Mouse (Mus musculus) intestine, embryonic 15.5 days (tissue): Measurements from ENCODE around the gene Olfr748. TPM values are rescaled to one million over a fixed set of nuclear protein-coding genes. Genes with fewer than 3 reads are reported as not detected.
"Not testable (repeated sequence)": the region's sequence is repeated elsewhere in the genome, so short reads cannot be mapped to it uniquely, and the experiment has no call there.

Experiments
- ATAC-seq: fragments of 200-750 bp; cut with Nextera tagmentation; 2 replicates; pipeline ENCODE4 v1.8.0; 2017; ENCODE audit warnings: moderate TSS enrichment, moderate library complexity
- H3K27ac ChIP-seq: fragments of 300-500 bp; sonication (generic); 2 replicates; pipeline ENCODE4 v1.5.1; 2015; ENCODE audit warnings: mild to moderate bottlenecking, inconsistent platforms
- H3K27me3 ChIP-seq: fragments of 300-500 bp; sonication (generic); replicated peaks from 2 replicates; pipeline ENCODE4 v1.6.1; 2015; ENCODE audit warnings: inconsistent platforms
- H3K36me3 ChIP-seq: fragments of 300-500 bp; sonication (generic); 2 replicates; pipeline ENCODE4 v1.6.1; 2015; ENCODE audit warnings: inconsistent platforms
- H3K4me1 ChIP-seq: fragments of 300-500 bp; sonication (generic); replicated peaks from 2 replicates; pipeline ENCODE4 v1.6.1; 2015; ENCODE audit warnings: inconsistent platforms
- H3K4me2 ChIP-seq: fragments of 300-500 bp; sonication (generic); replicated peaks from 2 replicates; pipeline ENCODE4 v1.6.1; 2015; ENCODE audit warnings: mild to moderate bottlenecking, inconsistent platforms
- H3K4me3 ChIP-seq: fragments of 300-500 bp; sonication (generic); replicated peaks from 2 replicates; pipeline ENCODE4 v1.5.1; 2015; ENCODE audit warnings: inconsistent platforms
- H3K9ac ChIP-seq: fragments of 300-500 bp; sonication (generic); 2 replicates; pipeline ENCODE4 v1.6.1; 2015; ENCODE audit warnings: inconsistent platforms
- H3K9me3 ChIP-seq: fragments of 300-500 bp; sonication (generic); 2 replicates; pipeline ENCODE4 v1.6.1; 2016; ENCODE audit warnings: inconsistent platforms
- WGBS: fragments of 180-500 bp; shearing (Covaris S2); methylation state at CpG from one replicate; pipeline ENCODE4 v1.1.7; 2015; 5-methylcytosine and 5-hydroxymethylcytosine counted together
- polyA plus RNA-seq: library from polyadenylated mRNA; unstranded; fragments of >200 nt; fragmentation: Nextera tagmentation; extraction: Ambion mirVana; gene quantifications from 2 replicates; pipeline ENCODE4 v1.2.1, GENCODE M21; 2015

Gene Olfr748
- not detected in 2 replicates for polyA plus RNA-seq

GRCm38 (mm10) chr14:50707073-50707472, at the start of gene Olfr748:
TSS of gene Olfr748 (plus strand) at chr14:50707373.
- no peak within 1 kb of the TSS for H3K4me2 ChIP-seq
- ATAC-seq, result no peak
- 60% methylated on average over 1 of the region's 1 CpGs for WGBS
- H3K9me3 ChIP-seq, result no peaks in the 10 kb centered on the region
- no peak within 1 kb of the TSS for H3K27ac ChIP-seq
- no peak within 1 kb of the TSS for H3K9ac ChIP-seq
- H3K4me1 ChIP-seq, result no peaks in the 10 kb centered on the region
- H3K36me3 ChIP-seq, result no peaks in the 10 kb centered on the region
- no peaks in the 10 kb centered on the region for H3K27me3 ChIP-seq
- H3K4me3 ChIP-seq, result no peak within 1 kb of the TSS

GRCm38 (mm10) chr14:50693106-50693505, 14.1 kb upstream of the Olfr748 start, which contains the start of gene Olfr747:
TSS of gene Olfr747 (minus strand) at chr14:50693206.
- Histone ChIP-seq H3K4me3 (no peak within 1 kb of the TSS), H3K4me2 (no peak within 1 kb of the TSS), H3K9ac (no peak within 1 kb of the TSS), H3K4me1 (no peaks in the 10 kb centered on the region), H3K27me3 (no peaks in the 10 kb centered on the region), H3K27ac (no peak within 1 kb of the TSS), H3K36me3 (no peaks in the 10 kb centered on the region), H3K9me3 (no peaks in the 10 kb centered on the region)
- 94% methylated on average over 3 of the region's 3 CpGs for WGBS
- no peak for ATAC-seq

GRCm38 (mm10) chr14:50719875-50720274, 12.7 kb downstream of the Olfr748 start:
- H3K4me3 ChIP-seq, H3K4me1 ChIP-seq, ATAC-seq, H3K36me3 ChIP-seq, H3K27me3 ChIP-seq, H3K9me3 ChIP-seq, H3K4me2 ChIP-seq, H3K27ac ChIP-seq, H3K9ac ChIP-seq: not testable (repeated sequence)
- 89% methylated on average over 15 of the region's 15 CpGs for WGBS

GRCm38 (mm10) chr14:50722371-50722770, 15.2 kb downstream of the Olfr748 start:
- not testable (repeated sequence) for H3K4me3 ChIP-seq, H3K4me2 ChIP-seq, H3K9ac ChIP-seq, H3K27ac ChIP-seq, H3K27me3 ChIP-seq, H3K36me3 ChIP-seq, H3K9me3 ChIP-seq, H3K4me1 ChIP-seq, ATAC-seq
- 85% methylated on average over 3 of the region's 4 CpGs for WGBS

- H3K27ac ChIP-seq, result no peak overlapping the region
- H3K4me3 ChIP-seq, result no peak overlapping the region
- no peak for ATAC-seq
- no peaks in the 10 kb centered on the region for H3K4me1 ChIP-seq
- no peaks in the 10 kb centered on the region for H3K36me3 ChIP-seq
- no peak overlapping the region for H3K4me2 ChIP-seq
- H3K27me3 ChIP-seq, result no peaks in the 10 kb centered on the region
- no peaks in the 10 kb centered on the region for H3K9me3 ChIP-seq
- no peak overlapping the region for H3K9ac ChIP-seq
- 69% methylated on average over 2 of the region's 2 CpGs for WGBS
Observed at GRCm38 (mm10) chr14:50740334-50740733, 33.2 kb downstream of the Olfr748 start.

- Histone ChIP-seq H3K4me3 (no peak overlapping the region), H3K9ac (no peak overlapping the region), H3K4me1 (no peaks in the 10 kb centered on the region), H3K27ac (no peak overlapping the region), H3K27me3 (no peaks in the 10 kb centered on the region), H3K9me3 (no peaks in the 10 kb centered on the region), H3K36me3 (no peaks in the 10 kb centered on the region), H3K4me2 (no peak overlapping the region)
- WGBS, result 61% methylated on average over 2 of the region's 2 CpGs
- ATAC-seq, result peak; percentile 69
Observed at GRCm38 (mm10) chr14:50741584-50741983, 34.4 kb downstream of the Olfr748 start.

- Histone ChIP-seq H3K27ac (no peak within 1 kb of the TSS), H3K36me3 (no peaks in the 10 kb centered on the region), H3K4me2 (no peak within 1 kb of the TSS), H3K4me3 (no peak within 1 kb of the TSS), H3K9ac (no peak within 1 kb of the TSS), H3K27me3 (no peaks in the 10 kb centered on the region), H3K9me3 (no peaks in the 10 kb centered on the region), H3K4me1 (no peaks in the 10 kb centered on the region)
- ATAC-seq, result no peak
Observed at GRCm38 (mm10) chr14:50744994-50745393, 37.8 kb downstream of the Olfr748 start, which contains the start of gene Olfr749. TSS of gene Olfr749 (minus strand) at chr14:50745094.

GRCm38 (mm10) chr14:50758416-50759085, 51.4 kb downstream of the Olfr748 start:
- H3K4me1 ChIP-seq, result no peaks in the 10 kb centered on the region
- no peak overlapping the region for H3K27ac ChIP-seq
- H3K9me3 ChIP-seq, result no peaks in the 10 kb centered on the region
- H3K9ac ChIP-seq, result no peak overlapping the region
- peaks cover 3% of the 10 kb centered on the region; the same call in 1 of the 2 replicates for H3K36me3 ChIP-seq
- ATAC-seq, result no peak
- no peak overlapping the region for H3K4me3 ChIP-seq
- H3K27me3 ChIP-seq, result no peaks in the 10 kb centered on the region
- 79% methylated on average over 5 of the region's 5 CpGs for WGBS
- no peak overlapping the region for H3K4me2 ChIP-seq

Other genes starting within 250 kb of the Olfr748 start
- not detected in 2 replicates for gene Olfr741, start 234.6 kb upstream of the Olfr748 start, polyA plus RNA-seq
- gene Olfr742, start 203.8 kb upstream of the Olfr748 start, polyA plus RNA-seq, result not detected in 2 replicates
- gene Olfr743, start 185.5 kb upstream of the Olfr748 start, polyA plus RNA-seq, result not detected in 2 replicates
- not detected in 2 replicates for gene Olfr744, start 92.5 kb upstream of the Olfr748 start, polyA plus RNA-seq
- not detected in 2 replicates for gene Olfr745, start 68.0 kb upstream of the Olfr748 start, polyA plus RNA-seq
- not detected in 2 replicates for gene Olfr746, start 60.3 kb upstream of the Olfr748 start, polyA plus RNA-seq
- gene Olfr747, start 14.2 kb upstream of the Olfr748 start, polyA plus RNA-seq, result not detected in 2 replicates
- gene Olfr749, start 37.7 kb downstream of the Olfr748 start, polyA plus RNA-seq, result not detected in 2 replicates
- 60.5 and 61.8 TPM in 2 replicates for gene Ttc5, start 78.1 kb downstream of the Olfr748 start, polyA plus RNA-seq
- gene Ccnb1ip1, start 100.4 kb downstream of the Olfr748 start, polyA plus RNA-seq, result not detected in 2 replicates
- 57.1 and 59.2 TPM in 2 replicates for gene Parp2, start 100.5 kb downstream of the Olfr748 start, polyA plus RNA-seq
- gene Tep1, start 163.2 kb downstream of the Olfr748 start, polyA plus RNA-seq, result 10.4 and 13.3 TPM in 2 replicates
- 0.23 and 0.29 TPM in 2 replicates for gene Klhl33, start 190.1 kb downstream of the Olfr748 start, polyA plus RNA-seq
- 134 and 136 TPM in 2 replicates for gene Osgep, start 217.5 kb downstream of the Olfr748 start, polyA plus RNA-seq
- gene Apex1, start 217.6 kb downstream of the Olfr748 start, polyA plus RNA-seq, result 236 and 265 TPM in 2 replicates
- gene Pip4p1, start 223.5 kb downstream of the Olfr748 start, polyA plus RNA-seq, result 65.5 and 67.5 TPM in 2 replicates
- gene Pnp, start 223.7 kb downstream of the Olfr748 start, polyA plus RNA-seq, result 96.6 and 99.1 TPM in 2 replicates
- gene Gm49342, start 237.1 kb downstream of the Olfr748 start, polyA plus RNA-seq, result not detected in 2 replicates
- gene Pnp2, start 248.6 kb downstream of the Olfr748 start, polyA plus RNA-seq, result 2.6 and 3.0 TPM in 2 replicates